Mouse (Mus musculus): ENCODE measurements around the gene Actb. TPM values are rescaled to one million over a fixed set of nuclear protein-coding genes. Genes with fewer than 3 reads are reported as not detected.

Actb gene
- total RNA-seq, 2 experiments from 2014 or later = 3,553 to 3,743 TPM

DNA sequence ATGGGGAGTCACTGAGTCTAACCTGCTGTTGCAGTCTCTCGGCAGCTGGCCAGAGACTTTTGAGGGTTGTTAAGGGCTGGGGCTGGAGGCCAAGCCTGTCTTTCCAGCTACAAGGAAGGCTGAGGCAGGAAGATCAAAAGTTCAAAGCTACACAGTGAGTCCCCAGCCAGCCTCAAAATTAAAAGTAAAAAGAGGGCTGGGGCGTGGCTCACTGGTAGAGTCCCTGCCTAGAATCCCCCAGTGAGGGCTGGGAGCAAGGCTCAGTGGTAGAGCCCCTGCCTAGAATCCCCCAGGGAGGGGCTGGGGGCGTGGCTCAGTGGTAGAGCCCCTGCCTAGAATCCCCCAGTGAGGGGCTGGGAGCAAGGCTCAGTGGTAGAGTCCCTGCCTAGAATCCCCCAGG is 17.2 kb upstream of the Actb start:
- no peak for DNase-seq (ENCODE audit: extremely low spot score in 1 of 2, low spot score in 1 of 2)

DNA sequence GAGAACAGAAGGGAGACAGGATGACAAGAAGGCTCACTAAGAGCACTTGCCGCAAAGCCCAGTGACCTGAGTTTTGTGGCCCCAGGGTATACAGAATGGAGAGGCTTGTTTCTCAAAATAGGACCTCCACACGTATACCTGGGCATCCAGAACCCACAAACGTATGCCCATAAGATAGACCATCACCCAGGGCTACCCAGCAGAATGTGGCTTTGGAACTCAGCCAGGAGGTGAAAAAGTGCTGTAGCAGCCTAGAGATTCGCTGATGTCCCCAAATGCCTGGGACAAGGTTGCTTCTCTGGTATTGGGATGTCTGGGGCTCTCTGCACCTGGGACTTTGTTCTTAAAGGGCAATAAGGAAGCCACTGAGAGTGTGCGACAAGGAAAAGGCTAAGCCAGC is 15.7 kb upstream of the Actb start:
- no peak for DNase-seq (ENCODE audit: extremely low spot score in 1 of 2, low spot score in 1 of 2)

DNA sequence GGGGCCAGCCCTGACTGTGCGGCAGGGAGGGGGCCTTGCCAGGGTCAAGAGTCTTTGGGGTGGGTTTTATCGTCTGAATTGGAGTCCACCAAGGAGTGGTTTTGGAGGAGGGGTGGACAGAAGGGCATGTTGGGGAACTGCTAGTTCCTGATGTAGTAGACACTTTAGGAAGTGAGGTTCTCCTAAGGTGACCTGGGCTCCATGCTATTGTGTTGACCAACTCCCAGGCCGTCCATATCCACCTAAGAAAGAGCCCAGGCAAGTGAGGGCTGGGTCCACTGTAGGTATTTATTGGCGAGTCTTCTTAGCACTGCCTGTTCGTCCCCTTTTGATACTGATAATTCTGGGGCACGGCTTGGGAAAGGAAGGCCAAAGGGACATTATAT is 14.5 kb upstream of the Actb start:
- DNase-seq (ENCODE audit: extremely low spot score in 1 of 2, low spot score in 1 of 2) = no peak

DNA sequence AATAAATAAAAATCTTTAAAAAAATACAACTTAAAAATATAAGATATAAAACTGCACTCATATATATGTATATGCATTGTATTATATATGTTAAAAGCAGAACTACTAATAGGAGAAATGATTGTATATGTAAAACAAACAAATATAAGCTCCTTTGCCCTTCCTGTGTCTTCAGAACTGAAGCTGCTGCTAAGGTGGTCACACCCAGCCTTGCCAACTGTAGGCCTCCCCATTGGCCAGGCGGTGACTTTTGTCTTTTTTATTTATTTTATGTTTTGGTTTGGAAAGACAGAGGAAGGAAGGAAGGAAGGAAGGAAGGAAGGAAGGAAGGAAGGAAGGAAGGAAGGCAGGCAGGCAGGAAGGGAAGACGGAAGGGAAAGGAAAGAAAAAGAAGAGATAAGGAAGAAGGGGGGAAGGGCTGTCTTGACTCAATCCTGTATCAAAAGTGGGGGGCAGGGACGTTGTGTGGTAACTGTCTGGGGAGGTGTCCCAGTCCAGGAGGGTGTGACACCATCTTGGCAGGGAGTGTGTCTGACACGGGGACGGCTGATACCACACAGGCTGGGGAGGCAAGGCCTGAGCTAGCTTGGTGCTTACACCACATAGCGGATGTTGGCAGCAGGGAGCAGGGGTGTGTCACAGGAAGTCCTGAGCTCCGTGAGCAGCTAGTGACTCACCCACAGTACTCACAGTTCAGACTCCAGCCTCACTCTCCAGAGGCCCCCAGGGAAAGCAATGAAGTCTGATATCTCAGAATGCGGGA is 13.9 kb upstream of the Actb start:
- no peak for DNase-seq (ENCODE audit: extremely low spot score in 1 of 2, low spot score in 1 of 2)

DNA sequence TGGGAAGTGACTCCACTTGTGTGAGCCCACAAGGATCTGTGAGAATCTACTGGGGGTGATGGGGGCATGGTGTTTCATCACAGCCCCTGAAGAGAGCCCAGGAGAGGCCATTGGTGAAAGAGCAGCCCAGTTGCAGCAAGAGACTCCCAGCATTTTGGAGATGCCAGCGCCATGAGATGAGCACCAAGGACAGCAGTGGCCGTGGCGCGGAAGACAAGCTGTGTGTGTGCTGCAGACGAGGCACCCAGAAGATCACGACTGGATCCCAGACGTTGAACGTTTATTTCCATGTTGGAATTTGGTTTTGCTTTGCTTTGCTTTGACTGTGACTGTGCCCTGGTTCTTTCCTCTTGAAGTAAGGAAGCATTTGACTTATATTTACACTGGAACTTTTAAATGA is 10.8 kb upstream of the Actb start:
- no peak for DNase-seq (ENCODE audit: extremely low spot score in 1 of 2, low spot score in 1 of 2)

DNA sequence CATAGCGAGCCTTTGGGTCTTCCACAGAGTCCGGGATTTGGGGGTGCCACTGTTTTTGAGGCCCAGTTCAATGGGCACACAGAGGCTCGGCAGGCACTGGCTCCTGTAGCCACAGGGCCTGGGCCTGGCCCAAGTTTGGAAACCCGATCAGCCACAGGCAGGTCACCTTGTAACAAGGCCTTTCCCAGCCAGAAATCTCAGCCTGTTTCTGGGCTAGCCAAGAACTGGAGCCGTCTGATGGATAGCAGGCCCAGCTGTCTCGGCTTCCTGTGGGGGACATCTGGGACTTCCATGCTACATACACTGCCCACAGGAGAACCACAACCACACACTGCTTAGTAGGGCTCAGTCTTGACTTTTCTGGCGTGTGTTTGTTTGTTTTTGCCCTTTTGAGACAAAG is 10.0 kb upstream of the Actb start:
- no peak for DNase-seq (ENCODE audit: extremely low spot score in 1 of 2, low spot score in 1 of 2)

DNA sequence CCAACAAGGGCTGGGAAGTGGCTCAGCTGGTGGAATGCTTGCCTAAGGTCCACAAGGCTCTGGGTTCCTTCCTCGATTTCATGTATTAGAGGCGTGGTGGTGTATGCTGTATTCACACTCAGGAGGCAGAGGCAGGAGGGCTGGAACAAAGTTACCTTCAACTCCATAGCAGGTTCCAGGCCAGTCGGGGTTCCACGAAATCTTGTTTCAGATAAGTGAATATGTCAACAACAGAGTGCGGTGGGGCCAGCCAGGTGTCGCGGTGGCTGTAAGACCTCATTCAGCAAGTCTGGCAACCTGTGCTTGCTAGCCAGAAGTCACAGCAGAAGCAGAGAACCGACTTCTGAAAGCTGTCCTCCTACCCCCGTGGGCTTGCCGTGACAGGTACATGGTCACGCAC is 8.7 kb upstream of the Actb start:
- no peak for DNase-seq (ENCODE audit: extremely low spot score in 1 of 2, low spot score in 1 of 2)

DNA sequence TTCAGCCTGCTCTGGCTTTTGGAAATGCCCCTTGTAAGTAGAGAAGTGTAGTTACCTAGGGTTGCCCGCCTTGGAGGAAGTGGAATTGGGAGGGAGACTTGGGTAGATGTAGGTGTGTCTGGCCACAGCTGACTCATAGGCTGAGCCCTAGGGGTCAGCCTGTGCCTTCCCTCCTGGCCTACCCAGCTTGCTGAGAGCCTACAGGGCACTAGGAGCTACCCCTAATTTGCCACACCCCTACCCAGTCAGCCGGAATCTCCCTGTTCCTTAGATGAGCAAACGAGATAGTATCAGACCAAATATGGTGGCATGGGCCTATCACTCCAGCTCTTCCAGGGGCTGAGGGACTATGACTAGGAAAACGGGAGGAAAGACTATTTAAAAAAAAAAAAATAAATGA is 6.2 kb upstream of the Actb start:
- DNase-seq (ENCODE audit: extremely low spot score in 1 of 2, low spot score in 1 of 2) = no peak

DNA sequence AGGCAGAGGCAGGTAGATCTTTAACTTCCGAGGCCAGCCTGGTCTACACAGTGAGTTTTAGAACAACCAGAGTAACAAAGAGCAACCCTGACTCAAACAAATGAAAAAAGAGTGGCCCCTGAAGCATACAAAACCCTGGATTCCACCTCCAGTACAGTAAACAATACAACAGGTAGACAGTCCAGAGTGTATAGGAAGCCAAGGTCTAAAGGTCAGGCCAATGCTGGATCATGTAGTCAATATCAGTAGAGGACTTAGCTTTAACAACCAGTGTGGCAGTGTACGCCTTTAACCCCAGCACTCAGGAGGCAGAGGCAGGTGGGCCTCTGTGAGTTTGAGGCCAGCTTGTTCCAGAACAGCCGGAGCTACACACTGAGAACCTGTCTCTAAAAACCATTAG is 5.8 kb upstream of the Actb start:
- DNase-seq (ENCODE audit: extremely low spot score in 1 of 2, low spot score in 1 of 2) = no peak

DNA sequence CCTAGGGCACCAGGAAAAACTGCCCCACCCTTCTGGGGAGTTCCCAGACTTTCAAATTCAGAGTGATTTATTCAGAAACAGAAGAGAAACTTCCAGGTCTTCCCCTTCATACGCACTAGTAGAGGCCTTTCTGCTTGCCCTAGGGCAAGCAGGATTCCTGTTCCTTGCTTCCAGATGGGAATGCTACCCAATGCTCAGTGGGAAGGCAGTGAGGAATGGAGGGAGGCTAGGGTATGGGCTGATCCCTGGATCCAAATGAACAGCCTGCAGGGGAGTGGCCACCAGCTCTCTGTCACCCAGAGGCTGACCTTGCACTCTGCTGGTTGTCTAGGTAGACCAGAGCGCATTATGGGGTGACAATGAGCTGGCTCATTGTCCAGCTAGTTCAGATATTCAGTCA is 5.1 kb upstream of the Actb start:
- no peak for DNase-seq (ENCODE audit: extremely low spot score in 1 of 2, low spot score in 1 of 2)

DNA sequence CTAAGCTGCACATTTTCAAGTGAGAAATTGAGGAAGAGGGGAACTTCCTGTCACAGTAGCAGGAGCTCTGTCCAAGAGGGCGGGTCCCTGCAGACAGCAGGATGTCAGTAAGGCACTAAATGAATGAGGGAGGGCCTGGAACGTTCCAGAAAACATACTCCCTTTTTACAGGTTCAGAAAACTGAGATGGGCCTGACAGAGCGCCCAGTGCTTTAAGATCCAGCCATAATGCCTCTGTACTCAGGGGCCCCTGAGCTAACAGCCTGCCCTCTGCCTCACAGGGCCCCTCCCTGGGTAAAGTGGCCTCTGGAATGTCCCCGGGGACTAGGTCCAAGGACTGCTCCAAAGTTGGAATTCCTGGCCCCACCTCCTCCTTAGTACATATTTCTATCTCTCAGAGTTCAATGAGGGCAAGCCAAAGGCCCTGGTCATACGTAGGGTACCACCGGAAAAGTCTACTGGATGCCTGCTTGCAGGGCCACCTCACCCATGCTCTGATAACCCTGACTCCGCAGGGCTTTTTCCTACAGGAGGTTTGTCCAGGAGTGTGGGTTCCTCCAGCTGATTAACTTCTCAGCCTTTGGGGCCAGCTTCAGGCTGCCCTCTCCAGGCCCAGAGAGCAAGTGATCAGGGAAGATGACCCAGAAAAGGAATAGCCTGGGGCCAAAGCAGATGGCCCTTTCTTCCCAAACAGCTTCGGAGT is 3.2 kb upstream of the Actb start:
- no peak for DNase-seq (ENCODE audit: extremely low spot score in 1 of 2, low spot score in 1 of 2)

DNA sequence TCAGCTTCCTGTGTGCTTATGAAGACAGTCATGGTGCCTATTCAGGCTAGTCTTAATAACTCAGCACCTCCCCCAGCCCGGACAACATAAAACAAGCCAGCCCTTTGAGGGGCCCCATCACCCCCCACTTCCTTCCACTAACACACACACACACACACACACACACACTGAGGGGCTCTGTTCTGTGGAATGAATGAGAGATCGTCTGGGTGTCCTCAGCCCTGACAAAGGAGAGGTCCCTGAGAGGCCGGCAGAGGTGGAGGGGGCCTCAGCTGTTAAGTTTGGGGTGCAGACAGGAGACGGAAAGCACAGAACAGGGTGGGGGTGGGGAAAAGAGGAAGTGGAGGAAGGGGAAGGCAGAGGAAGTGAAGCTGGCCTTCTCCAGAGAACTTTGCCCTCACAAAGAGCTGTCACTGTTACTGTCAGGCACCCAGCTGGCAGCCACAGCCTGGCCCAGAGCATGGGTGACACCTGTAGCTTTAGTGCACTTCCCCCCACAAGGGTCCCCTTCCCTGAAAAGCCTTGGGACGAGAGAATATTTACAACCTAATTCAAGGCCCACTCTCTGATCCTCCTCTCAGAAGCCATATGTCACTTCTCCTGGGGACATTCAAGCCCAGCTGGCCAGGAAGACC is 2.5 kb upstream of the Actb start:
- DNase-seq (ENCODE audit: extremely low spot score in 1 of 2, low spot score in 1 of 2) = no peak

DNA sequence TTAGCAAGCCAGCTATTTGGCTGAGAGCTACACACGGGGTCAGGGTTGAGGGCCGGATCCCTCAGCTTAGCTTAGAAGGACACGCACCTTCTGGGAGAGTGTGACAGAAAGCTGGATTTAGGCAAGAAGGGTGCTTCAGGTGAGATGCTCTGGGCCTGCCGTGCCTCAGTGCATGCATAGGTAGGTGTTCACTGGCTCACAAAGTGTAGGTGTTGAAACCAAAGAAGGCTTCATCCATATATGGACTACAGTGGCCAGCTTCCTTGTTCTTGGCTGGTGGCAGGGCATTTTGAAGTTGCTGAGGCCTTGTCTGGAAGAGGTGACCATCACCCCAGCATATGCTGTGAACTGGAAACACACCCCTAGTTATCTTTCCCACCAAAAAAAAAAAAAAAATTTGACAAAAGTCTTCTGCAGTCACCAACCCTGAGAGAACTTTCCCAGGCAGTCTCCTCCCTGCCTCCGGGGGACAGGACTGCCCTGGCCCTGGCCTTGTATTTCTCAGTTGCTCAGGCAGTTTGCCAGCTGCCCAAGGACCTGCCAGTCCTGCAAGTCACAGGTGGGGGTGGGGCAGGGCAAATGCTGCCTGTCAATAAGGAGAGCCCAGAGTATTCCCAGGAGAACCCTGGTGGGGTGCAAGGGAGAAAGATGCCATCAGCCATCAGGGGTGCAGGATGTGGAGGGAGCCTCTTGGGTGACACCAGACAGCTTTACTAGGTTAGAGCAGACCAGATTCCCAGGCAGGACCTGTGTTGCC is 1.4 kb upstream of the Actb start:
- no peak for DNase-seq (ENCODE audit: extremely low spot score in 1 of 2, low spot score in 1 of 2)

DNA sequence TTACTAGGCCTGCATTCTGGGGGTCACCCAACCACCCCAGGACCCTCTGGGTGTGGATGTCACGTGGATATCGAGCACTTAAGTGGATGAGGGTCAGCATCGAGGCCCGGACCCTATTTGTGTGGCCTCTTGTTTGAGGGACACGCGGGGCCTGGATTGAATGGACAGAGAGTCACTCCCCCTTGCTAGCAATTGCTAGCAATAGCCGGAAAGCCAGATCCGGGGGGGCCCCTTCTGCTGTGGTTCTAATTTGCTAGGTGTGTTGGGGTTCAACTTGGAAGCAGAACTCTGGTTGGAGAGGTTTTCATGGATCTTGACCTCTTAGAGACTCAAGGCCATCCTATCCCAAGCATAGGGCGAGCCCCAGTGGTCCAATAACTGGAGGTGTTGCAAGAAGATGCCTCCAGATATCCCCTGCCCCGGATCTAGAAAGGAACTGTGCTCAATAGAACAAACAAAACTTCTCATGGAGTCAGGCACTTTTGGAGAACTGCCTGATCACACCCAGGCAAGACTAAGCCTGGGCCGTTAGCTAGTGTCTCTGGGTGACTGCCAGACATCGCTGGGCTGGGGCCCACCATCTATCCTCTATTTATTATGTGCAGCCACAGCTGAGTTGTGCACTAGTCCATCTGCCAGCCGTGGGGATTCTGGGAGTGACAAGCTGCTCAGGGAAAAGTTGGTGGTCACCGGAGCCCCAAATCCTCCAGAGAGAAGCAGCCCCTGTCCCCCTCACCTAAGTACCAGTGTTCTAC is 671 bp upstream of the Actb start:
- peak; percentile 51 to 63 for DNase-seq (ENCODE audit: extremely low spot score in 1 of 2, low spot score in 1 of 2)

DNA sequence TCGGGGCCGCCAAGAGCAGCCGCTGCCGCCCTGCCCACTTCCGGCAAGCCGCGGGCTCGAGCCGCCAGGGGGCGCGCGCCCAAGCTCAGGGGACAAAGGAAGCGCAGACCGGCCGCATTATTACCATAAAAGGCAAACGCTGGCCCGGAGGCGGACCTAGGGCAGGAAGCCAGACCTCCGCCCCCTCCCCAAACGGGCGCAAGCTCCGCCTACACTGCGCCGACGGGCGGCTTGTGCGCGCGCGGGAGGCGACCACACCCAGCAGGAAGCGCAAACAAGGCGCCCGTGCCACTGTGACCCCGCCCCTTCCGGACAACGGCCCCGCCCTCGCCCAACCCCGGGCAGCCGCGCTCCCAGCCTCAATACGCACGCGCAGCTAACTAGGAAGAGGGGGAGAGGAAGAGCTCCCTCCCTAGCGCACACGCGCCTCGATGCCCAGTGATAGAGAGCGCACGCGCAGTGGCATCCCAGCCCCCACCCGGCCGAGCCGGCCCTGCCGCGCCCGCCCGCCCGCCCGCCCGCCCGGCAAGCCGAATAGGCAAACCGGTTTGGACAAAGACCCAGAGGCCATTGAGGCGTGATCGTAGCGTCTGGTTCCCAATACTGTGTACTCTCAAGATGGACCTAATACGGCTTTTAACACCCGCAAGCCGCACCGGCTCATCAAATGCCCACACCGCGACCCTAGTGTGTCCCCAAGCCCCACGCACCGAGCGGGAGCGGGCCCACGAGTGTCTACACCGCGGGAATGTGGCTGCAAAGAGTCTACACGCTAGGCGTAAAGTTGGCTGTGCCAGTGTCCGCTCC is 626 bp downstream of the Actb start:
- DNase-seq (ENCODE audit: extremely low spot score in 1 of 2, low spot score in 1 of 2) = peak; percentile 97 to 99

DNA sequence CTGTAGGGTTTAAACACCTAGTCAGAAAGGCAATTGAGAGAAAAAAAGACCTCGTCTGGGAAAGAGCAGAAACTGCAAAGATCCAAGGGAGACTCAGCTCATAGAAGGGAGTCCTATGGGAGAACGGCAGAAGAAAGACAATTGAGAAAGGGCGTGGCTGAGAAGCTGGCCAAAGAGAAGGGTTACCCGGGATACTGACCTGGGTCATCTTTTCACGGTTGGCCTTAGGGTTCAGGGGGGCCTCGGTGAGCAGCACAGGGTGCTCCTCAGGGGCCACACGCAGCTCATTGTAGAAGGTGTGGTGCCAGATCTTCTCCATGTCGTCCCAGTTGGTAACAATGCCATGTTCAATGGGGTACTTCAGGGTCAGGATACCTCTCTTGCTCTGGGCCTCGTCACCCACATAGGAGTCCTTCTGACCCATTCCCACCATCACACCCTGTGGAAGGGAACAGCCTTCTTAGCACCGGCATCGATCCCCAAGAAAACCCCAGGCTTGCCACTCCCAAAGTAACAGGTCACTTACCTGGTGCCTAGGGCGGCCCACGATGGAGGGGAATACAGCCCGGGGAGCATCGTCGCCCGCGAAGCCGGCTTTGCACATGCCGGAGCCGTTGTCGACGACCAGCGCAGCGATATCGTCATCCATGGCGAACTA is 1.4 kb downstream of the Actb start:
- no peak for DNase-seq (ENCODE audit: extremely low spot score in 1 of 2, low spot score in 1 of 2)

DNA sequence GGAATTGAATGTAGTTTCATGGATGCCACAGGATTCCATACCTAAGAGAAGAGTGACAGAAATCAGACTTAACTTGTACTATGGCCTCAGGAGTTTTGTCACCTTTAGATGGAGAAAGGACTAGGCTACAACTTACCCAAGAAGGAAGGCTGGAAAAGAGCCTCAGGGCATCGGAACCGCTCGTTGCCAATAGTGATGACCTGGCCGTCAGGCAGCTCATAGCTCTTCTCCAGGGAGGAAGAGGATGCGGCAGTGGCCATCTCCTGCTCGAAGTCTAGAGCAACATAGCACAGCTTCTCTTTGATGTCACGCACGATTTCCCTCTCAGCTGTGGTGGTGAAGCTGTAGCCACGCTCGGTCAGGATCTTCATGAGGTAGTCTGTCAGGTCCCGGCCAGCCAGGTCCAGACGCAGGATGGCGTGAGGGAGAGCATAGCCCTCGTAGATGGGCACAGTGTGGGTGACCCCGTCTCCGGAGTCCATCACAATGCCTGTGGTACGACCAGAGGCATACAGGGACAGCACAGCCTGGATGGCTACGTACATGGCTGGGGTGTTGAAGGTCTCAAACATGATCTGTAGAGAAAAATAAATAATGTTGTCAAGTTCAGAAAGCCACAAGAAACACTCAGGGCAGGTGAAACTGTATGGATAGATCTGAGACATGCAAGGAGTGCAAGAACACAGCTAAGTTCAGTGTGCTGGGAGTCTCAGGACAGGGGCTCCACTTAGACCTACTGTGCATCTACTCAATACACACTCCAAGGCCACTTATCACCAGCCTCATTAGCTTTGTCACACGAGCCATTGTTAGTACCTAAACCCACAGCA is 2.1 kb downstream of the Actb start:
- DNase-seq (ENCODE audit: extremely low spot score in 1 of 2, low spot score in 1 of 2) = peak in 1 of 2 experiments; percentile 17
